Mouse (Mus musculus) lung, adult 2 months (tissue): ENCODE data around the gene Gm21119.
"Not testable (repeated sequence)": the region's sequence is repeated elsewhere in the genome, so short reads cannot be mapped to it uniquely, and the experiment has no call there.

Experiments used
- CTCF ChIP-seq: fragments of 200-500 bp; IDR thresholded peaks from 2 replicates; pipeline ENCODE4 v1.5.1; 2011; ENCODE audit warnings: mild to moderate bottlenecking, low read length, control low read depth; ENCODE audit not compliant: insufficient read depth
- POLR2A ChIP-seq: fragments of 200-500 bp; IDR thresholded peaks from 2 replicates; pipeline ENCODE4 v1.6.1; 2011; ENCODE audit warnings: low read depth, mild to moderate bottlenecking, control low read depth, low read length, borderline replicate concordance; ENCODE audit errors: extremely low read depth

DNA sequence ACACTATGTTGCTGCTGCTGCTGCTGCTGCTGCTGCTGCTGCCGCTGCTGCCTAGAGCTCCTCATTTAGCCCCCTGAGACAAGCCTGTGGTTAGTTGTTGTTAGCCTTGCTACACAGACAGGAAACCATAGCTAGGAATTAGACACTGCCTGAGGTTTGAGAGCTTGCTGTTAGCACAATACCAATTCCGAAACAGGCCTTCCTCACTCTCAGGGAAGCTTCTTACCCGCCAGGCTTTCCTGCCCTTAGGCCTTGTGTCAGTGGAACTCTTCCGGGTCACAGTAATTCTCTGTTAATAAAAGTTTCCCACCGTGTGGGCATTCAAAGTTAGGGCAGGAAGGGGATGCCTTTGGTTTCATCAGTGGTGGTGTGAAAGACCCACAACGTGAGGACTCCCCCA, 31.9 kb upstream of the Gm21119 start:
- not testable (repeated sequence) for TF ChIP-seq POLR2A, CTCF
